Mouse (Mus musculus) brain, adult 2 months (tissue): ENCODE data around the gene 4930467E23Rik.
"Not testable (repeated sequence)": the region's sequence is repeated elsewhere in the genome, so short reads cannot be mapped to it uniquely, and the experiment has no call there.

ENCODE experiments used
- DNase-seq: peaks from one replicate; pipeline ENCODE4 v3.0.0; 2011; ENCODE audit warnings: low read depth, low spot score

The 4930467E23Rik gene

DNA sequence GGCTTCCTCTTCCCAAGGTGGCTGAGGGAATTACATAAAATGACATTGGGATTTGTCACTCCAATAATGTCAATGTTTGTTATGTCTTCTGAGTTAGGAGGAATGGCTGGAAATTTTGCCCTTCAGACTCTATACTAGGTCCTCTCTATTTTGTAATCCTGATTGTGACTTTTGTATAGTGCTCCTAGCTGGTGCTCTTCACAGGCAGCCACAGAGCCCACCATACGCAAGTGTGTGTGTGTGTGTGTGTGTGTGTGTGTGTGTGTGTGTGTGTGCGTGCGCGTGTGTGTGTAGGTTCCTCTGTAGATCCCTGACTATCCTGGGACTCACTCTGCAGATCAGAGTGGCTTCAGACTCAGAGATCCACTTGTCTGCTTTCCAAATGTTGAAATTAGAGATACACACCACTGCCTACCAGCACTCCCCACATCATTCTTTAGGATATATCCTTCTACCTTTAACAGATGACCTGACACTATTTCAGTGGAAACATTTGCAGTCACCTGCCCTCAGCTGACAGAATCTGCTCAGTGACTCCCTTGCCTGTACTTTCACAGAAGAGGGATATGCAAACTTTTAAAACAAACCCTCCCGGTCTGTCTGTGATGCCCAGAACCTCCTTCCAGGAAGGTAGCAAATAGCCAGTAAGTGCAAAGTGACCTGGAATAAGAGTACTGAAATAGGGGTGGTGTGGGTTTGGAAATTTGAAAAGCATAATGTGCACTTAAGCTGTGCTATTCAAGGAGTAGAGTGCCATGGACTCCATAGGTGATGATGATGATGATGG, 52.1 kb downstream of the 4930467E23Rik start:
- DNase-seq, result not testable (repeated sequence)

DNA sequence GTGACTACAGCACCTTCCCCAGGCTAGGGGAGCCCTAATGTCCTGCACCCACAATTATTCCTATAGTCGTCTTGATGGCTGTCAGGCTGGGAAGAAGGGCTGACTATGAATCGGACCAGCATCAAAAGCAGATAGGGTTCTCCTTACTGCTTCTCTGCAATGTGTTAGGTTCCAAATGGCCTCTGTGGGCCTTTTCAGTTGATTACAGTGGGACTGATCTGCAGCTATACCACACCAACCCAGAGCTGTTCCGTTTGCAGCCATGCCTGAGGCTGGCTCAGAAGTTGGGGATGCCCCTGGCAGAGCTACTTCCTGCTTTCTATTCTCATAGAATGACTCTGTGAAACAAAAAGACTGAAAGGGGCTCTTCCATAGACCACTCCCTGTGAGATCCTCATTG, 53.4 kb downstream of the 4930467E23Rik start:
- DNase-seq, result not testable (repeated sequence)

DNA sequence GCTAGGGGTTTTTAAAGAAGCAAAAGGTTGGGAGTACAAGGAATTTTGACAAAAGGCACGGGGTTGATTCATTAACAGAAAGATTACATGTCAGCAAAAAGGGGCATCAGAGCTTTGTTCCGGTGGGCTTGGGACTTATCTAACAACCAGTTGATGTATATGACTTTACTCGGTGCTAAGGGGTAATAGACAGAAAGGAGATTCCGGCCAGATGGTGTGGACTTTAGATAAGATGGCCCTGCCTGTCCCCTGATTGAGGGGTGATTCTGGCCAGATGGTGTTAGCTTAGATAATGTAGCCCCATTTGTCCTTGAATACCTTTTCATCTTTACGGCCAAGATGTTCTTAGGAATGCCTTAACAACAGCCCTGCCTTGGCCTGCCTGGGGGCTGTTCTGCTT, 54.5 kb downstream of the 4930467E23Rik start:
- DNase-seq, result not testable (repeated sequence)

DNA sequence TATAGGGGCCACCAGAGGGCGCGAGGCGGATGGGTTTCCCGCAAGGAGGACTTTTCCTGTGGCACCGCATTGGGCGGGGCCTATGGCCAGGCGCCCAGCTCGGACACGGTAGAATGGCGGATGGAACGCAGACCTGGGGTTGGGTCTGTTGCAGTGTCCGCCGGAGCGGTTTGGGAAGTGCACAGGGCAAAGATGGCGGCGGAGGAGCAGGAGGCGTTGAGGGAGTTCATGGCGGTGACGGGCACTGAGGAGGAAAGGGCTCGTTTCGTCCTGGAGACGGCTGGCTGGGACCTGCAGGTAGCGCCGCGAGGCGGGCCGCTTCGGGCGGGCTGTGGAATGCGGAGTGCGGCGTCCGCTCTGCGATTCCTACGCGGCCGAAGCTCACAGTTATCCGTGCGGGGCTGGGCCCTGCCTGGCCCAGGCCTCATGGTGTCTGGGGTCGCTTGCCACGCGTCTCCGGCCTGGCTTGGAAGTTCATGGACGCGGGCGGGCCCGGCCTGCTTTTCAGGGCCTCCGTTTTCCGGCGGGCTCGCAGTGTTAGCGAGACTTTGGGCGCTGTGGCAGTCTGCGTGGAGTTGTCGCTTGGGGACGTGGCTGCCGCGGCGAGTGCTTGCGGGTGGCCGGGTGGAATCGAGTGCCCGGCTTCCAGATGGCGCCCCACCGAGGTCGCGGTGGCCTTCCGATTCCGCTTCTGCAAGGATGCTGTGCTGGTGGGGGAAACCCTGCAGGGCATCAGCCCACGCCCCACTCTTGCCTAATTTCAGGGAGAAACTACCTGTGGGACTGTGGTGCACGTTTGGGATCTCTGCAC, 55.4 kb downstream of the 4930467E23Rik start:
- peak; percentile 99 for DNase-seq

GRCm38 (mm10) chr8:19792696-19793095, 63.3 kb downstream of the 4930467E23Rik start:
- peak; percentile 25 for DNase-seq
